Mouse (Mus musculus) testis, postnatal 14 days (tissue): ENCODE results near the gene Tmem203.

Experiments used
- DNase-seq: peaks from one replicate; pipeline ENCODE4 v3.0.0; 2021; ENCODE audit warnings: low spot score

Gene Tmem203

DNA sequence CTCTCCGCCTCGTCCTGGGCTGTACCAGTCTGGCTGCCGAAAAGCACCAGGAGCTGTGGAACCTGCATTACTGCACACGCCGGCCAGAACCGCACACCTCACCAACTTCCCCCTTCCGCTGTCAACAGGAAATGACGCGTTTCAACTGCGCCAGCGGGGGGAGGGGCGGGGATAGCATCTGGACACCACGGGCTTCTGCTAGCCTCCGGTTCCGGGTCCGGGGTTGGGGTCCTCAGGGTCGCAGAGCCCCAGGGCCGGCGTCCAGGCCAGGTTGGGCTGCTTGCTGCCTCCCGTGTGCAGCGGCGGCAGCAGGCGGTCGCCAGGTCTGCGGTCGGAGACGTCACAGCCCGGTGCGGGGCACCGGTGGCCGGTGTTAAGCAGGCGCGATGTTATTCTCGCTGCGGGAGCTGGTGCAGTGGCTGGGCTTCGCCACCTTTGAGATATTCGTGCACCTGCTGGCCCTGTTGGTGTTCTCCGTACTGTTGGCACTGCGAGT is at the start of gene Tmem203:
Gene Tmem203 (plus strand): TSS at position 156 of the 496 bp plus-strand sequence.
- DNase-seq = peak; percentile 89

DNA sequence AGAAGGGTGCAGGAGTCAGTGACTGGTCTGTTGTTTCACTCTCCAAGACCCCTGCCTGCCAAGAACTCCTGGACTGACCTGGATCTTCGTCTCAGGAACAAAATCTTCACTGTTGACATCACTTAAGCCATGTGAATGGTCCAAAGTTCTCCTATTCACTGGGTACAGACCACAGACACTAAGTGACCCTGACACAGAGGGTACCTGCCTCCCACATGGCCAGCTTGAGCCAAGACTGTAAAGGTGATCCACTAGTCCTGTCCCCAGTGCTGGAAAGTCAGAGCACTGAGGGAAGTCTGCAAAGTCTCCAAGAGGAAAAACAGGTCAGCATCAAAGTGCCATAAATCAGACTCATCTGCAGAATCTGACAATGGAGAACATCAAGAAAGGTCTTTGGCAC is 47.6 kb upstream of the Tmem203 start:
- no peak for DNase-seq

GRCm38 (mm10) chr2:25210686-25211085 is 44.6 kb upstream of the Tmem203 start:
- DNase-seq = no peak

GRCm38 (mm10) chr2:25211121-25211670 is 44.0 kb upstream of the Tmem203 start, which contains the start of gene Nelfb:
Gene Nelfb, minus strand, starts transcription at chr2:25211489.
- peak; percentile 92 for DNase-seq

GRCm38 (mm10) chr2:25213266-25213865 is 41.9 kb upstream of the Tmem203 start:
- DNase-seq = no peak

GRCm38 (mm10) chr2:25214444-25214843 is 40.8 kb upstream of the Tmem203 start, which contains the start of gene Stpg3:
Gene Stpg3, minus strand, starts transcription at chr2:25214637.
- no peak for DNase-seq

DNA sequence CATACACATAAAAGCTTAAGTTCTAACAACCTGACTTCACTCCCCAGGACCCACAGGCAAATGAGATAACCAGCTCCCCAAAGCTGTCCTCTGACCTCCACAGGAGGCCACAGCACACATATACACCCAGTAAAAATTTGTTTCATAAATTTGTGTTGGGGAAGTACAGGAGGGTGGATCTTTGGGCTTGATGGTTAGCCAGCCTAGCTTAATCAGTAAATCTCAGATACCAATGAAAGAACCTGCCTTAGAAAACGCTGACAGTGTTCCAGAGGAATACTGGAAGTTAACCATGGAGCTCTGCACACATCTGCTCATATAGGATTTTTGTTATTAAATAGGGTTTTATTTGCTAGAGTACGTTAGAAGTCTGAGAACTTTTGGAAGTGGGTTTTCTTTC is 37.6 kb upstream of the Tmem203 start:
- DNase-seq = no peak

DNA sequence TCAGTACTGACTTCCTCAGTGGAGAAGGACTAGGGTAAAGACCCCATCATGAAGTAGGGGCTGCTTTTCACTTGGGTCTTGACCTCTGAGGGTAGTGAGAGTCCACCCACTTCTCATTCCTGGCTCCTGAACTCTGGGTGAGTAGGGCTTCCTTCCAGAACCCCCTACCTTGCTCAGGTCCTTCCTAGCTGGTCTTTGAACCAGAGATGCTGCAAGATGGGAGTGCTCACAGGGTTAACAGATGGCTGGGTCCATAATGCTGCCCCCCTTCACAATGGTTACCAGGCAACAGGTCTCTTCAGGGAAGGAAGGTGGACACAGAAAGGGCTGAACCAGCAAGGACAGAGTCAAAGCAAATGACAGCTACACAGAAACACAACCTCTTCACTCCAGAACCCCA is 36.8 kb upstream of the Tmem203 start, which contains the start of gene Fam166a:
Gene Fam166a (plus strand): TSS at position 301 of the 400 bp plus-strand sequence.
- no peak for DNase-seq

DNA sequence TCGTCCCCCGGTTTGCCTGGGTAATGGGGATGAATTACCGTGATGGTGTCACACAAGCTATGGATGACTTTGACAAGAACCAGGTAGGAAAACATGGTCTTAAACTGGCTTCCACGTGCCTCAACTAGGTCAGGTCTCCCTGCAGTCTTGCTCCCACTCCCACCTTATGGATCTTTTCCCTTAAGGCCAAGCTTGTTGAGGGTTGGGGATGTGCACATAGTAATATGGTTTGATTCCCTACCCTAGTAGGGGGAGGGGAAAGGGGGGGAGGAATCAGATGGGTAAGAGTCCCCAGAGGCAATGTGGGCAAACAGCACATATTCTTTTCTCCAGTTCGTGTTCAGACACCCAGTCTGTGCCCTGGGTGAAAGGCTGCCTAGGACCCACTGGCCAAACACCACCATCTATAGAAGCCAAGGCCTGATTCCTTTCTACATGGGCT is 33.9 kb upstream of the Tmem203 start:
- no peak for DNase-seq

- peak; percentile 81 for DNase-seq
These were observed 31.4 kb upstream of the Tmem203 start for GRCm38 (mm10) chr2:25223681-25224491.

DNA sequence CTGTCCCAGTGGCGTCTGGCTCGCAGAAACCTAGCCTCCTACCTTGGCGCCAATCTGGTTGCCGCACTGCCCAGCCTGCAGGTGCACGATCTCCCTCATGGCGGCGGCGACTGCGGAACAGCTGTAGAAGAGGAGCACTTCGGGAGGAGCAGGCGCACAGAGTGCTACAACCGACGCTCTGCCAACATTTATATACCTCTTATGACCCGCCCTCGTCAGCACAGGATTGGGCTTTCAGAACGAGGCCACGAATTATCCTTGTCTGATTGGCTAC is 30.8 kb upstream of the Tmem203 start, which contains the start of gene Tubb4b:
Gene Tubb4b (minus strand): TSS at position 211 of the 274 bp plus-strand sequence.
- no peak for DNase-seq

GRCm38 (mm10) chr2:25224766-25225752 is 30.2 kb upstream of the Tmem203 start:
- peak; percentile 100 for DNase-seq

- no peak for DNase-seq
These were observed 29.3 kb upstream of the Tmem203 start for GRCm38 (mm10) chr2:25225811-25226379.

DNA sequence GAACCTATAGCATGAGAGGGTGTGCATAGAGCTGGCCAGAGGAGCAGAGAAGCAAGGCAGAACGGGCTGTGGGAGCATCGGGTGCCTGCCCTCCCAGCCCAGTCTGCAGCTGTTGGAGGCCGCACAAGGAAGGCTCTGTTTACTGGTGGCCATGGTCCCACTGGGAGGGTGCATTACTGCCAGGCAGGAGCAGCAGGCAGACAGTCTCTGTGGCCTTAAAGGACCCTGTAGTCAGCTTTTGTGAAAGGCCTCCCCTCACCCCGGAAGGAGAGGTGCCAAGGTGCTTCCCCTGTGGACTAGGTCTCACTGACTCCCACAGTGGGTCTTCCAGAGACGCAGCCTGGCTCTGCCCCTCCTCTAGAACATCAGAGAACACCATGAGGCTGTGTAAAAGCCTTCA is 28.4 kb upstream of the Tmem203 start:
- DNase-seq = no peak

DNA sequence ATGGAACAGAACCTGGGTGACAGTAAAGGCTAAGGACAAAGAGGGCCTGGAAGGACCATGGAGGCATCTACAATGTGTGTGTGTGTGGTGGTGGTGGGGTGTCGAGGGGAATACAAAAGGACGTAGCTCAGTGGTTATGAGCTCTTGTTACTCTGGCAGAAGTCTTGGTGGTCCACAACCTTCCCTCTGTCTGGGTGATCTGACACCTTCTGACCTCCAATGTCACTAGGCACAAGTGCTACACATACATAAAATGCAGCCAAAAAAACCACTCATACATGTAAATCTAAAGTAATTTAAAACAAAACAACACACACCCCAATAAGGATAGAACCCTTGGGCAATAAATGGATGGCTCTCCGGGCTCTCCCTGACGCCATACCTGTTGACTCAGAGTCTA is 27.8 kb upstream of the Tmem203 start:
- no peak for DNase-seq

- peak; percentile 76 for DNase-seq
These were observed 26.8 kb upstream of the Tmem203 start for GRCm38 (mm10) chr2:25228431-25228889.

DNA sequence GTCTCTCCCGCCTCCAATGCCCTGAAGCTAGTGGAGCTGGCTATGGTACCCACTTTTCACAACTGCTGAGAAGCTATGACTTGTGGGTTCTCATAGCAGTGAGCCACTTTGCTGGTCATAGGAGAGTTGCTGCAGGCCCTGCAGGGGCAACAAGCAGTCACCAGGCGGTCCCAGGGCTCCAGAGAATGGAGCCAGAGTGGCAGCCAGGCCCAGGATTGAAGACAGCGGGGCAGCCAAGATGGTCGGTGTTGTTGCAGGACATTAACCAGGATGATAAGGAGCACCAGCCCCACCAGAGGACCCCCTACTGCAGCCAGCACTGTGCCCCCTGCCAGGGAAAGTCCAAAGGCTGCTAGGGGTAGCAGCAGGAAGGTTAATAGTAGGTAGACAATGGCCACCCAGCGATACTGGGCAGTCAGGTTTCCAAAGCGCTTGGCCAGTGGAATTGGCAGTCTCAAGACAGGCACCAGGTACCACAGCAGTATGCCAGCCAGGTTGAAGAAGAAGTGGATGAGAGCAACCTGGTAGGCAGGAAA is 26.2 kb upstream of the Tmem203 start:
- no peak for DNase-seq

DNA sequence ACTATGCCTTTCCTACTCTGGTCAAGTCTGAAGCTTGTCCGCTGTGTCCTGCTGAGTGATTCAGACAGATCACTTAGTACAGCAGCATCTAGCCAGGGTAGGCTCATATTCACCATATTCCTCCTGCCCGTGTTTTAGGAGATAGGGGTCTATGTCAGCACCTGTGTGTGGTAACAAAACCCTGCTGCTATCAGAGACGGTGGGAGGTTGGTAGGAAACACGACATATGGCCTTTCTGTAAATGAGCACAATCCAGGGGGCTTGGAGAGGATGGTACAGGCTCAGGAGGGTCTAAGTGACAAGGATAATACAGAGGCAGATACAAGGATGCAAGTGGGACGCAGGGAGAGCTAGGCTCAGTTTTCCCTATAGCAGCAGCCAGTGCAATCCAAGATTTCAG is 25.7 kb upstream of the Tmem203 start:
- DNase-seq = no peak

DNA sequence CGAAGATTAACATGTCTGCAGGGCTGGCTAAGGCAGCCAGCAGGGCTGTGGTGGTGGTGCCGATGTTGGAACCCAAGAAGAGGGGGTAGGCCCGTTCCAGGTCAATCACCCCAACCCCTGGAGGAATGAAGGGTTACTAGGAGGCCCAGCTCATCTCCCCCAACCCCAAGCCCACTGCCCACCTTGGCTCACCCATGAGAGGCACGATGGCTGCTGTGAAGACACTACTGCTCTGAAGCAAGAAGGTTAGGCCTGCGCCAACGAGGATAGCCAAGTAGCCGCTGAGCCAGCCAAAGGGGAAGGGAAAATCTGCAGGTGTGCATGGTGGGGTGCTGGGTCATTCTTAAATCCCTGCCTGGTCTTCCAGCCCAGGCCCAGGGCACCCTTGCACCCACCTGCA is 24.7 kb upstream of the Tmem203 start:
- DNase-seq = no peak

GRCm38 (mm10) chr2:25231038-25231437 is 24.2 kb upstream of the Tmem203 start:
- no peak for DNase-seq

DNA sequence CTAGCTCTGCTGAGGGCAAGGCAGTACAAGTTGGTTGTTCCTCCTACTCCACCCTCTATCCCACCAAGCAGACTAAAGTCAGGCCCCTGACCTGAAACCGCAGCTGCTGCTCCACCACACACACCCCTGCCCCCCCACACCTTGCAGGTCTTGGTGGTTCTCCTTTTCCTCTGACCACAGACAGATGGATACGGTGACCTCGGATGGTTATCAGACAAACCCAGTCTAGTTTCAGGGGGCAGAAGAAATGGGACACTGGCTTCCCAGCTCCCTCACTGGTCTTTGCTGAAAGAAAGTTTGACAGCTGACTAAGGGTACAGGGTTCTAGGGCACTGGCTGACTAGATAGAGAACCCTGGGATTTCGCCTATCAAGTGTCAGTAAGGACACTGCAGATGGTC is 21.8 kb upstream of the Tmem203 start:
- DNase-seq = no peak
